Comparison of ENCODE assay signal across 12 mouse cellular contexts in the genomic region with DNA sequence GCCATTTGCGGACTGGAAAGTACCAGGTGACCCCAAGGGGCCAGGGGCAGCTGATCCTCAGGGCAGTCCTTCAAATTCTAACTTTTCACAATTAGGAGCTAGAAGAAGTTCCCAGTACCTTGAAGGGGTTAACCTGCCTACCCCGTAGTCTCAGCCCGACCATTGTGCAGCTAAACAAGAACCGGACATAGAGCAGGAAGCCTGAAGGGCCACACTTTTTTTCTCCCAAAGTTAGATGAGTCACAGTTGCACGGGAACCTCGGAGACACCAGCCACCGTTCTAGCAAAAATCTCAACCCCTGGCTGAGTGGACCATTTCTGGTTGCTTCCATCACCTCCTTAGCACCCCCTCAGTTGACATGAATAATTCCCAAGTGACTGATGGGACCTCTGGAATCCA. TPM values are rescaled to one million over a fixed set of nuclear protein-coding genes. Genes with fewer than 3 reads are reported as not detected.
A peak's percentile ranks its signal among the peaks of the same experiment; 100 is the strongest.
DNase-seq lines count a peak whose midpoint lies in the region; ATAC-seq and TF ChIP-seq lines count a peak whose summit lies in the region.
"Had no signal": no experiment of that assay in that cellular context is flagged by ENCODE, and none has a peak within 500 bp of the region (broad histone marks: within the 10 kb centered on the region; RNA-seq: fewer than 3 reads in every experiment).

No protein-coding gene starts in this region.

- 53% methylated on average over 7 of the region's 7 CpGs for whole genome bisulfite sequencing in intestine, embryonic 16.5 days

- H3K4me1 ChIP-seq in intestine, embryonic 16.5 days (ENCODE audit: control insufficient read depth, insufficient read depth, low read length), result peaks cover 8% of the 10 kb centered on the region

- H3K9me3 ChIP-seq in intestine, embryonic 16.5 days (ENCODE audit: control insufficient read depth, low read length), result no peaks in the 10 kb centered on the region

- H3K9ac ChIP-seq in intestine, embryonic 16.5 days (ENCODE audit: low read depth, low read length), result no peak overlapping the region

- no peaks in the 10 kb centered on the region for H3K27me3 ChIP-seq in intestine, embryonic 16.5 days (replicated peaks; ENCODE audit: control insufficient read depth, insufficient read depth, low read length)

- peak overlapping the region; percentile 34 for H3K4me3 ChIP-seq in left cerebral cortex, adult 2 months
- peak overlapping the region; percentile 19 for H3K4me3 ChIP-seq in intestine, embryonic 16.5 days (ENCODE audit: low read length)

- TF ChIP-seq CTCF in left cerebral cortex, adult 2 months (IDR thresholded peaks at IDR 0.05), result no peak

- H3K4me2 ChIP-seq in intestine, embryonic 16.5 days (ENCODE audit: low read depth, low read length), result no peak overlapping the region

- intact Hi-C loops in left cerebral cortex, adult 2 months (cut with DNase I), result loop anchor here (5.0 kb wide), 1 partner anchor 39 kb away; no protein-coding TSS in a partner anchor
- intact Hi-C loops in left cerebral cortex, postnatal 14 days (cut with DNase I), result loop anchor here (10.0 kb wide), 1 partner anchor 231 kb away; the partner anchor contains the start of gene Cmtm3

- no peak for ATAC-seq in intestine, embryonic 16.5 days
- no peak for ATAC-seq in monocyte, adult 5-6 weeks (replicated peaks; ENCODE audit: insufficient number of reproducible peaks, low FRiP score, low TSS enrichment, poor library complexity, severe bottlenecking)
- ATAC-seq: forebrain, embryonic 16.5 days had no signal

- no peak for DNase-seq in left cerebral cortex, adult 2 months (ENCODE audit: extremely low spot score in 1 of 2, low spot score in 2 of 2)
- no peak for DNase-seq in left cerebral cortex, postnatal 14 days (ENCODE audit: low spot score in 2 of 2)
- peak; percentile 35 to 61 for DNase-seq in heart, adult 9 months (ENCODE audit: low spot score in 2 of 2)
- peak; percentile 47 for DNase-seq in lung, postnatal 10 days
- no peak for DNase-seq in cerebellum, adult 11-12 months
- no peak for DNase-seq in adrenal gland, adult 8-10 months
- DNase-seq: adrenal gland, postnatal 10 days had no signal

- H3K27ac ChIP-seq in left cerebral cortex, adult 2 months, result peak overlapping the region; percentile 34; the same call in 1 of the 2 replicates
- H3K27ac ChIP-seq in intestine, embryonic 16.5 days (ENCODE audit: low read length), result no peak overlapping the region

- no peaks in the 10 kb centered on the region for H3K36me3 ChIP-seq in intestine, embryonic 16.5 days (ENCODE audit: control insufficient read depth, insufficient read depth, low read length)
- H3K36me3 ChIP-seq: G1E had no signal

RNA-seq across cellular contexts. Expression of gene Cdh5, which starts 2.0 kb away (rescaled TPM):
- total RNA-seq in left cerebral cortex, adult 2 months (2021), result 10 to 100 TPM; 11.7 to 12.0 TPM
- total RNA-seq in left cerebral cortex, postnatal 14 days (2021), result 10 to 100 TPM; 16.4 to 17.4 TPM
- polyA plus RNA-seq in intestine, embryonic 16.5 days (2015; fragmentation: Nextera tagmentation; extraction: Ambion mirVana), result 17.8 and 19.7 TPM in 2 replicates
- 10 to 100 TPM; 35.5 to 62.6 (median 44.2) TPM for total RNA-seq in adrenal gland, adult 8-10 months (2022)
- total RNA-seq in monocyte, adult 5-6 weeks (2017), result not detected in 3 replicates
- total RNA-seq: megakaryocyte progenitor cell, adult 5-6 weeks had no signal
- polyA plus RNA-seq: G1E had no signal

Comparison
In these comparisons a context has a peak if more than half of its experiments do, and no peak if none do; other contexts are left out.
1. DNase-seq: peak in heart, adult 9 months (2 of 2) and lung, postnatal 10 days (single experiment); none in left cerebral cortex, adult 2 months (0 of 2), left cerebral cortex, postnatal 14 days (0 of 2), cerebellum, adult 11-12 months (single experiment) and adrenal gland, adult 8-10 months (single experiment).
2. RNA of gene Cdh5, which starts 2.0 kb away (total RNA-seq): 35.5 to 62.6 TPM in adrenal gland, adult 8-10 months, 16.4 to 17.4 TPM in left cerebral cortex, postnatal 14 days and 11.7 to 12.0 TPM in left cerebral cortex, adult 2 months; not detected in monocyte, adult 5-6 weeks; every median in the first group is over 10 times any median in the second.